Mouse (Mus musculus) left cerebral cortex, adult 8-10 months (tissue): ENCODE data around the gene Hist1h2bl. TPM values are rescaled to one million over a fixed set of nuclear protein-coding genes. Genes with fewer than 3 reads are reported as not detected.
A peak's percentile ranks its signal among the peaks of the same experiment; 100 is the strongest.
"Not testable (repeated sequence)": the region's sequence is repeated elsewhere in the genome, so short reads cannot be mapped to it uniquely, and the experiment has no call there.

Experiments used
- DNase-seq, 2 experiments: peaks; one replicate each; pipeline ENCODE4 v3.0.0; 2022; ENCODE audit warnings: low spot score in 2 of 2
- total RNA-seq, 4 experiments: library from RNA; stranded (reverse); gene quantifications; 2 replicates each; pipeline ENCODE4 v1.2.4; 2022

Gene Hist1h2bl
- total RNA-seq = 10 to 100 TPM; 16.0 to 30.4 (median 22.3) TPM

- peak; percentile 72 to 90 for DNase-seq
Measured at GRCm38 (mm10) chr13:21715864-21716539, at the start of gene Hist1h2bl, which contains the start of gene Hist1h2ai. TSS of gene Hist1h2bl (minus strand) at chr13:21716143. TSS of gene Hist1h2ai (plus strand) at chr13:21716422.

- DNase-seq = no peak
Measured at GRCm38 (mm10) chr13:21755707-21756106, 39.8 kb upstream of the Hist1h2bl start.

GRCm38 (mm10) chr13:21754294-21755001, 38.5 kb upstream of the Hist1h2bl start:
- DNase-seq = not testable (repeated sequence)

- peak; percentile 47 to 80 for DNase-seq
Measured at GRCm38 (mm10) chr13:21753524-21754285, 37.8 kb upstream of the Hist1h2bl start, which contains the start of the genes Hist1h2ak and Hist1h2bn. TSS of gene Hist1h2ak (minus strand) at chr13:21753827. TSS of gene Hist1h2bn (plus strand) at chr13:21754123.

GRCm38 (mm10) chr13:21753051-21753523, 37.1 kb upstream of the Hist1h2bl start:
- peak in 1 of 2 experiments; percentile 9 for DNase-seq

- DNase-seq = no peak
Measured at GRCm38 (mm10) chr13:21752356-21752755, 36.4 kb upstream of the Hist1h2bl start.

GRCm38 (mm10) chr13:21751827-21752226, 35.9 kb upstream of the Hist1h2bl start:
- no peak for DNase-seq

GRCm38 (mm10) chr13:21751417-21751816, 35.5 kb upstream of the Hist1h2bl start:
- no peak for DNase-seq

- DNase-seq = peak; percentile 90 to 95
Measured at GRCm38 (mm10) chr13:21750159-21751017, 34.4 kb upstream of the Hist1h2bl start, which contains the start of gene Hist1h4k. TSS of gene Hist1h4k (minus strand) at chr13:21750505.

GRCm38 (mm10) chr13:21749387-21750158, 33.6 kb upstream of the Hist1h2bl start:
- no peak for DNase-seq

- DNase-seq = no peak
Measured at GRCm38 (mm10) chr13:21745006-21745405, 29.1 kb upstream of the Hist1h2bl start.

- DNase-seq = peak; percentile 59 to 69
Measured at GRCm38 (mm10) chr13:21734906-21735767, 19.2 kb upstream of the Hist1h2bl start, which contains the start of gene Hist1h4j. TSS of gene Hist1h4j (plus strand) at chr13:21735064.

- DNase-seq = peak in 1 of 2 experiments; percentile 55
Measured at GRCm38 (mm10) chr13:21734010-21734905, 18.3 kb upstream of the Hist1h2bl start.

- no peak for DNase-seq
Measured at GRCm38 (mm10) chr13:21733466-21733865, 17.5 kb upstream of the Hist1h2bl start.

- DNase-seq = no peak
Measured at GRCm38 (mm10) chr13:21729544-21729943, 13.6 kb upstream of the Hist1h2bl start.

- no peak for DNase-seq
Measured at GRCm38 (mm10) chr13:21727948-21728572, 12.1 kb upstream of the Hist1h2bl start.
